Mouse (Mus musculus) activated CD4-positive, CD25-positive, alpha-beta regulatory T cell, adult 4 months (primary cell): ENCODE measurements around the gene Olfr1025-ps1. TPM values are rescaled to one million over a fixed set of nuclear protein-coding genes. Genes with fewer than 3 reads are reported as not detected.

Experiments used
- ATAC-seq: one replicate; pipeline ENCODE4 v1.8.0; 2017
- polyA plus RNA-seq, 2 experiments: library from polyadenylated mRNA; unstranded; fragments of 100-300 nt; shearing (Covaris generic); gene quantifications; one replicate each; pipeline ENCODE4 v1.2.1; 2017

The Olfr1025-ps1 gene
- polyA plus RNA-seq, result not detected

DNA sequence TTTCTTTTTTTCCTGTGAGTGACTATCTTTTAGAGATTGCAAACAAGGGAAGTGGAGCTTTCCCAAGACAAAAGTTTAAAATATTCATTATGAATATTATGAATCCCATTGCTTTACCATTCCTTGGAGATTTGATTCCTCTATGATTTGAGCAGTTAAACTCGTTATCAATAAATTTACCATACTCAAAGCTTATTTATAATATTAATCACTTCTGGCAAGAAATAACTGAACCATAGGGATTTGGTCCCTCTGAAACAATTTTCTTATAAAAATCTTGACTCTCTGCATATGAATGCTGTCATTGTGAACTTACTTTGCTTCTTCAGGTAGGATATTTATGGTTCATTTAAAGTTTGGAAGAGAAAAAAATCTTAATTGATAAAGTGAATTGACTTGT lies at the start of gene Olfr1025-ps1:
Gene Olfr1025-ps1 (plus strand): TSS at position 301 of the 400 bp plus-strand sequence.
- ATAC-seq, result no peak

DNA sequence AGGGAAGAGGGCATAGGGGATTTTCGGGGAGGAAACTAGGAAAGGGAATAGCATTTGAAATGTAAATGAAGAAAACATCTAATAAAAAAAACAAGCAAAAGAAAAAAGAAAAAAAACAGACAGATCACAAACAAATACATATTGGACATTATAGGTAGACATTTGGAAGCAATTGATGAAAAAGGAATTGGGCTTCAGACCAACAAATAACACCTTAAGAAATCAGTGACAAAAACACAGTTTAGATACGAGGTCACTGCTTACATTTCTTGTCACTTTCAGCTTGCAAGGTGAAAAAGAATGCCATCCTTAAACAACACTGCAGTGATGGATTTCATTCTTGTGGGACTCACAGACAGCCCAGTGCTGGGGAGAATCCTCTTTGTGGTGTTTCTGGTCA lies 46.7 kb upstream of the Olfr1025-ps1 start, which contains the start of gene Olfr1022:
Gene Olfr1022 (plus strand): TSS at position 301 of the 400 bp plus-strand sequence.
- ATAC-seq, result no peak

DNA sequence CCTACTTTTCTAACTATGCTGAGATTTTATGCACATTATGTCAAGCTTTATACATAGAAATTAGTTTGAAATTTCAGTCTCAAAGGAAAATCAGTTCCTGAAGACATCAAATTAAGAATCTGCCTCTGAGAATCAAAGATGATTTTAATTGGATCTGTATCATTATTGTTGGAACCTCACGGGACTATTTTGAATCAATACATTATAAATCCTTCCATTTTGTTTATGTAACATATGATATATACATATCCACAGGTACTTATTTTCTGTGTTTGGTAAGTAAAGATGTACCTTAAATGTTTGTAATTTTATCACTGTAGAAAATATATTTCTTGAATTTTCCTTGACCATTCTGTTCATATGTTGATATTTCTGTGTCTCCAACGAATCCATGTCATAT lies 29.7 kb upstream of the Olfr1025-ps1 start, which contains the start of gene Olfr1023:
Gene Olfr1023 (plus strand): TSS at position 301 of the 400 bp plus-strand sequence.
- ATAC-seq, result no peak

DNA sequence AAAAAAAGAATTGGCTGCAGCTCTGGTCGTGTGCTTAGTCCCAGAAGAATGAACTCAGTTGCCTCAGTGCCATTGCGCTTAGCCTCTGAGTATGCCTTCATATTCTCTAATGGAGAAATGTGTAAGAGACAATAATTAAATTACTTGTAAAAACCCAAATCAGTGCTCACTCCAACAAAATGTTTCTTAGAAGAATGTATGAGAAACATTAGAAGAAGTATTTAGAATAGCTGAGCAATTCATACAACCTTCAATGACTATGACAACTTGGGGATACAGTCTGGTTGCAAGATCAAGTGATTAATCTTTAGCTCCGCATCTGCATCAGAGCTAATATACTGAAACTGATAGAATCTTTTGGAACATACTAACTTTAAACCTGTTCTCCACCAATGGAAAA lies 10.0 kb upstream of the Olfr1025-ps1 start, which contains the start of gene Olfr1024:
Gene Olfr1024 (minus strand): TSS at position 101 of the 400 bp plus-strand sequence.
- ATAC-seq, result no peak

DNA sequence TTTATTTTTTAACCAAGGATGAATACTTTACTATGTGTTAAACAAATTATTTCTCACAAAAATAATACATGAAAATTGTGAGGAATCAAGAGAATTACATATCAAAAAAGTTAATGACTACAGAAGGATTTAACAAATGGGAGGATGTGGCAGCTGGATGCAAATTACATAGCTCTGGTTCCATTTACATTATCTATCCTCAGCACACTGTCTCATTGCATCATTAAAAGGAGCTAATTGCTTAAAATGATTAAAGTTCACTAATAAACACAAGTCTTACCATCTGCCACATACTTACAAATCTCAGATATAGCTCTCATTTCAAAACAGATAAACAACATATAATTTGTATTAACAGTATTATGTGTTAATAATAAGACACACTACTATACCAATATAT lies 1.8 kb upstream of the Olfr1025-ps1 start:
- no peak for ATAC-seq

DNA sequence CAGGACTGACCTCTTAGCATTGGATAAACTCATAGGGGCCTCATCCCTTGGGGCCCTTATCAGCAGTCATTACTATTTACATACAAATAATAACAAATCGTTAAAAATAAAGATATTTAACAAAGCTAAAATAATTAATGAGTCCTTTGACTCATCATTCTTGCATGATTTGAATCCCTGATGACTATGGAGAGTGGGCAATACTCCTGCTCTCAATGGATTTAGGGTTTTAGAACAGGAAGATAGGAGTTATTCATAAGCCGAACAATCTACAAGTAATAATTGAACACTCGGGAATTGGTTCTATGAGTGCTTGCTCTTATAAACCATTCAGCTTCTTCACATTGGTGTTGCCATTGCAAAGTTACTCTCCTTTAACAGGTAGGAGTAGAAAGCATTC lies 6.3 kb downstream of the Olfr1025-ps1 start, which contains the start of gene Olfr1026:
Gene Olfr1026 (plus strand): TSS at position 301 of the 400 bp plus-strand sequence.
- no peak for ATAC-seq

DNA sequence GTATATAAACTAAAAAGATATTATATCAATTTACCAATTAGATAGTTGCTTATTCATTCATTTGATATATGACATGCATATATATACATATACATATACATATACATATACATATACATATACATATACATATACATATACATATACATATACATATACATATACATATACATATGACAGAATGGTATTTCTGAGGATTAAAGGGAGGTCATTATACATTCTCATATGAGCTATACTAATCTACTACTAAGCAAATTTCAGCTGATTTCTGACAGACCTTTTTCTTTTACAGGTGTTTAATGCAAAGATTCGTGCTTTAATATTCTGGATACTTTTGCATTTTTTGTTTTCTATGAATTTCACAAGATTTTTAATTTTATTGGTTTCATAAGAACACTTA lies 35.1 kb downstream of the Olfr1025-ps1 start, which contains the start of gene Olfr1028:
Gene Olfr1028 (plus strand): TSS at position 301 of the 400 bp plus-strand sequence.
- no peak for ATAC-seq

Other genes with a start within 250 kb of the Olfr1025-ps1 start
- gene Olfr1006, start 236.4 kb upstream of the Olfr1025-ps1 start, polyA plus RNA-seq, result not detected
- not detected for gene Olfr1008, start 225.8 kb upstream of the Olfr1025-ps1 start, polyA plus RNA-seq
- gene Olfr1009, start 199.8 kb upstream of the Olfr1025-ps1 start, polyA plus RNA-seq, result not detected
- not detected for gene Olfr1012, start 152.4 kb upstream of the Olfr1025-ps1 start, polyA plus RNA-seq
- not detected for gene Olfr1013, start 148.1 kb upstream of the Olfr1025-ps1 start, polyA plus RNA-seq
- gene Olfr1014, start 142.5 kb upstream of the Olfr1025-ps1 start, polyA plus RNA-seq, result not detected
- under 1 TPM in 1 of 2 experiments, not detected in 1; 0.13 TPM for gene Olfr1015, start 133.2 kb upstream of the Olfr1025-ps1 start, polyA plus RNA-seq
- not detected for gene Olfr1016, start 112.6 kb upstream of the Olfr1025-ps1 start, polyA plus RNA-seq
- gene Olfr1018, start 96.7 kb upstream of the Olfr1025-ps1 start, polyA plus RNA-seq, result not detected
- gene Olfr1019, start 69.7 kb upstream of the Olfr1025-ps1 start, polyA plus RNA-seq, result not detected
- gene Olfr1020, start 68.2 kb upstream of the Olfr1025-ps1 start, polyA plus RNA-seq, result not detected
- not detected for gene Olfr1022, start 46.6 kb upstream of the Olfr1025-ps1 start, polyA plus RNA-seq
- gene Olfr1023, start 29.6 kb upstream of the Olfr1025-ps1 start, polyA plus RNA-seq, result not detected
- not detected for gene Olfr1024, start 10.1 kb upstream of the Olfr1025-ps1 start, polyA plus RNA-seq
- not detected for gene Olfr1026, start 6.4 kb downstream of the Olfr1025-ps1 start, polyA plus RNA-seq
- not detected for gene Olfr1028, start 35.2 kb downstream of the Olfr1025-ps1 start, polyA plus RNA-seq
- not detected for gene Olfr1029, start 58.7 kb downstream of the Olfr1025-ps1 start, polyA plus RNA-seq
- gene Olfr1030, start 64.1 kb downstream of the Olfr1025-ps1 start, polyA plus RNA-seq, result not detected
- not detected for gene Olfr1031, start 75.1 kb downstream of the Olfr1025-ps1 start, polyA plus RNA-seq
- not detected for gene Olfr1032, start 90.3 kb downstream of the Olfr1025-ps1 start, polyA plus RNA-seq
- 1 to 10 TPM in 1 of 2 experiments, not detected in 1; 1.2 TPM for gene Olfr1033, start 105.4 kb downstream of the Olfr1025-ps1 start, polyA plus RNA-seq
- not detected for gene Olfr1034, start 130.7 kb downstream of the Olfr1025-ps1 start, polyA plus RNA-seq
- gene Olfr1036, start 158.8 kb downstream of the Olfr1025-ps1 start, polyA plus RNA-seq, result not detected
- not detected for gene Olfr1037, start 172.2 kb downstream of the Olfr1025-ps1 start, polyA plus RNA-seq
- not detected for gene Olfr1039, start 220.7 kb downstream of the Olfr1025-ps1 start, polyA plus RNA-seq
- not detected for gene Olfr1040, start 231.5 kb downstream of the Olfr1025-ps1 start, polyA plus RNA-seq
- gene Olfr1042, start 246.6 kb downstream of the Olfr1025-ps1 start, polyA plus RNA-seq, result not detected